27 mouse cellular contexts compared by ENCODE assay signal in genomic region chr7:76371269-76371668, GRCm38 (mm10).
DNase-seq lines count a peak whose midpoint lies in the region; ATAC-seq lines count a peak whose summit lies in the region.
"Had no signal": no experiment of that assay in that cellular context is flagged by ENCODE, and none has a peak within 500 bp of the region (broad histone marks: within the 10 kb centered on the region; RNA-seq: fewer than 3 reads in every experiment).

No protein-coding gene starts in this region.

- no peak for ATAC-seq in heart, embryonic 11.5 days (replicated peaks; ENCODE audit: insufficient number of reproducible peaks, low FRiP score, low TSS enrichment)
- ATAC-seq in midbrain, embryonic 11.5 days (ENCODE audit: low FRiP score): peak; percentile 19; the same call in 1 of the 2 replicates
- ATAC-seq: activated CD4-positive, CD25-positive, alpha-beta regulatory T cell, adult 4 months; CD4-positive, CD25-positive, alpha-beta regulatory T cell, adult 4 months; forebrain, embryonic 14.5 days; forebrain, embryonic 16.5 days; Patski had no signal

- no peak overlapping the region for H3K4me3 ChIP-seq in heart, embryonic 11.5 days (ENCODE audit: low read depth, low read length)
- no peak overlapping the region for H3K4me3 ChIP-seq in midbrain, embryonic 11.5 days (ENCODE audit: low read depth, low read length)
- no peak overlapping the region for H3K4me3 ChIP-seq in midbrain, embryonic 10.5 days
- H3K4me3 ChIP-seq: embryonic facial prominence, embryonic 13.5 days; embryonic facial prominence, embryonic 15.5 days; erythroblast, embryonic 14.5 days; forebrain, embryonic 10.5 days; forebrain, embryonic 12.5 days had no signal

- no peak overlapping the region for H3K9ac ChIP-seq in heart, embryonic 11.5 days (ENCODE audit: low read depth, low read length)
- H3K9ac ChIP-seq in midbrain, embryonic 11.5 days (ENCODE audit: low read length): no peak overlapping the region
- H3K9ac ChIP-seq: embryonic facial prominence, embryonic 13.5 days; embryonic facial prominence, embryonic 15.5 days; forebrain, embryonic 12.5 days had no signal

- H3K36me3 ChIP-seq in heart, embryonic 11.5 days (ENCODE audit: control insufficient read depth, insufficient read depth, low read length): no peaks in the 10 kb centered on the region
- H3K36me3 ChIP-seq in midbrain, embryonic 11.5 days (ENCODE audit: control insufficient read depth, insufficient read depth, low read length): no peaks in the 10 kb centered on the region
- H3K36me3 ChIP-seq in midbrain, embryonic 10.5 days: no peaks in the 10 kb centered on the region
- H3K36me3 ChIP-seq: embryonic facial prominence, embryonic 13.5 days; embryonic facial prominence, embryonic 15.5 days; forebrain, embryonic 10.5 days; forebrain, embryonic 12.5 days had no signal

- peak; percentile 55 for DNase-seq in heart, adult 11 months
- DNase-seq in midbrain, embryonic 11.5 days (ENCODE audit: low spot score, missing footprints): no peak
- no peak for DNase-seq in midbrain, embryonic 10.5 days (ENCODE audit: low spot score)
- peak; percentile 30 for DNase-seq in brain, adult 2 months (ENCODE audit: low read depth, low spot score)
- no peak for DNase-seq in right cerebral cortex, postnatal 14 days
- DNase-seq: adrenal gland, adult 8-10 months; adrenal gland, postnatal 14 days; adrenal gland, postnatal 36 days; B cell, adult 2 months; cerebellum, adult 11 months; cerebellum, adult 18-20 months; cerebellum, adult 8-10 months; cerebellum, adult 9-11 months; cerebellum, postnatal 14 days; cerebellum, postnatal 36 days; embryo, embryonic 11 days had no signal

- no peaks in the 10 kb centered on the region for H3K27me3 ChIP-seq in heart, embryonic 11.5 days (ENCODE audit: control insufficient read depth, insufficient read depth, low read length)
- H3K27me3 ChIP-seq in midbrain, embryonic 11.5 days (ENCODE audit: control insufficient read depth, insufficient read depth, low read length): no peaks in the 10 kb centered on the region
- no peaks in the 10 kb centered on the region for H3K27me3 ChIP-seq in midbrain, embryonic 10.5 days (ENCODE audit: low read depth, poor library complexity, severe bottlenecking)
- H3K27me3 ChIP-seq: embryonic facial prominence, embryonic 13.5 days; embryonic facial prominence, embryonic 15.5 days; forebrain, embryonic 12.5 days had no signal

- no peak overlapping the region for H3K27ac ChIP-seq in heart, embryonic 11.5 days (ENCODE audit: low read depth, low read length)
- H3K27ac ChIP-seq in midbrain, embryonic 11.5 days (ENCODE audit: low read depth, low read length): no peak overlapping the region
- H3K27ac ChIP-seq in midbrain, embryonic 10.5 days (replicated peaks): no peak overlapping the region
- H3K27ac ChIP-seq: embryonic facial prominence, embryonic 13.5 days; embryonic facial prominence, embryonic 15.5 days; forebrain, embryonic 10.5 days; forebrain, embryonic 12.5 days had no signal

- H3K4me2 ChIP-seq in heart, embryonic 11.5 days: no peak overlapping the region
- no peak overlapping the region for H3K4me2 ChIP-seq in midbrain, embryonic 11.5 days
- H3K4me2 ChIP-seq: embryonic facial prominence, embryonic 13.5 days; embryonic facial prominence, embryonic 15.5 days; forebrain, embryonic 12.5 days had no signal

- H3K9me3 ChIP-seq in heart, embryonic 11.5 days (replicated peaks; ENCODE audit: control insufficient read depth, low read length): no peaks in the 10 kb centered on the region
- H3K9me3 ChIP-seq in midbrain, embryonic 11.5 days (ENCODE audit: control insufficient read depth, low read length): no peaks in the 10 kb centered on the region
- H3K9me3 ChIP-seq in midbrain, embryonic 10.5 days (replicated peaks): no peaks in the 10 kb centered on the region
- H3K9me3 ChIP-seq: embryonic facial prominence, embryonic 13.5 days; embryonic facial prominence, embryonic 15.5 days; forebrain, embryonic 10.5 days; forebrain, embryonic 12.5 days had no signal

- H3K4me1 ChIP-seq in heart, embryonic 11.5 days (ENCODE audit: control insufficient read depth, insufficient read depth, low read length): peaks cover 6% of the 10 kb centered on the region; the same call in 1 of the 2 replicates
- H3K4me1 ChIP-seq in midbrain, embryonic 11.5 days (ENCODE audit: control insufficient read depth, insufficient read depth, low read length): no peaks in the 10 kb centered on the region
- H3K4me1 ChIP-seq in midbrain, embryonic 10.5 days: no peaks in the 10 kb centered on the region
- H3K4me1 ChIP-seq: embryonic facial prominence, embryonic 13.5 days; embryonic facial prominence, embryonic 15.5 days; forebrain, embryonic 10.5 days; forebrain, embryonic 12.5 days had no signal

- WGBS in heart, embryonic 11.5 days (ENCODE audit: insufficient replicate concordance): 83% methylated on average over 4 of the region's 4 CpGs
- WGBS in midbrain, embryonic 11.5 days: 71% methylated on average over 4 of the region's 4 CpGs
- 81% methylated on average over 4 of the region's 4 CpGs for WGBS in midbrain, embryonic 10.5 days

Comparison
In these comparisons a context has a peak if more than half of its experiments do, and no peak if none do; other contexts are left out.
1. DNase-seq: peak in heart, adult 11 months (single experiment) and brain, adult 2 months (single experiment); none in midbrain, embryonic 11.5 days (single experiment), midbrain, embryonic 10.5 days (single experiment) and right cerebral cortex, postnatal 14 days (single experiment).